Mouse (Mus musculus): ENCODE results near the gene Klf7. TPM values are rescaled to one million over a fixed set of nuclear protein-coding genes. Genes with fewer than 3 reads are reported as not detected.

The Klf7 gene
- polyA plus RNA-seq, 1 experiment from 2014 or later, result 26.1 TPM

- H3K27me3 ChIP-seq (replicated peaks; ENCODE audit: control insufficient read depth, insufficient read depth, low read length), result no peaks in the 10 kb centered on the region
- DNase-seq (ENCODE audit: low spot score) (no peak), ATAC-seq (ENCODE audit: low read depth) (no peak)
- H3K4me3 ChIP-seq (ENCODE audit: low read depth, low read length), result no peak overlapping the region
- WGBS, result 81% methylated on average over 15 of the region's 15 CpGs
- H3K4me2 ChIP-seq (ENCODE audit: low read depth, low read length), result no peak overlapping the region
- H3K36me3 ChIP-seq (ENCODE audit: control insufficient read depth, insufficient read depth, low read length), result peaks cover 21% of the 10 kb centered on the region
- H3K9ac ChIP-seq (ENCODE audit: low read depth, low read length), result no peak overlapping the region
- H3K4me1 ChIP-seq (ENCODE audit: control insufficient read depth, insufficient read depth, low read length), result no peaks in the 10 kb centered on the region
- H3K9me3 ChIP-seq (ENCODE audit: control insufficient read depth, low read length), result no peaks in the 10 kb centered on the region
- no peak overlapping the region for H3K27ac ChIP-seq (replicated peaks; ENCODE audit: low read depth, low read length)
Observed at GRCm38 (mm10) chr1:64035087-64035791, 86.8 kb downstream of the Klf7 start.

- Histone ChIP-seq H3K9me3 (ENCODE audit: control insufficient read depth, low read length) (no peaks in the 10 kb centered on the region), H3K4me3 (ENCODE audit: low read depth, low read length) (no peak overlapping the region), H3K36me3 (ENCODE audit: control insufficient read depth, insufficient read depth, low read length) (peaks cover 20% of the 10 kb centered on the region; the same call in 1 of the 2 replicates), H3K4me1 (ENCODE audit: control insufficient read depth, insufficient read depth, low read length) (no peaks in the 10 kb centered on the region), H3K4me2 (ENCODE audit: low read depth, low read length) (no peak overlapping the region), H3K27me3 (replicated peaks; ENCODE audit: control insufficient read depth, insufficient read depth, low read length) (no peaks in the 10 kb centered on the region), H3K27ac (replicated peaks; ENCODE audit: low read depth, low read length) (no peak overlapping the region), H3K9ac (ENCODE audit: low read depth, low read length) (no peak overlapping the region)
- no peak for ATAC-seq (ENCODE audit: low read depth)
- WGBS, result 88% methylated on average over 9 of the region's 9 CpGs
- no peak for DNase-seq (ENCODE audit: low spot score)
Observed at GRCm38 (mm10) chr1:64032502-64033231, 89.4 kb downstream of the Klf7 start.

GRCm38 (mm10) chr1:64021986-64022385 is 100.1 kb downstream of the Klf7 start:
- Histone ChIP-seq H3K9ac (ENCODE audit: low read depth, low read length) (no peak overlapping the region), H3K27me3 (replicated peaks; ENCODE audit: control insufficient read depth, insufficient read depth, low read length) (no peaks in the 10 kb centered on the region), H3K4me2 (ENCODE audit: low read depth, low read length) (no peak overlapping the region), H3K4me1 (ENCODE audit: control insufficient read depth, insufficient read depth, low read length) (peaks cover 21% of the 10 kb centered on the region), H3K4me3 (ENCODE audit: low read depth, low read length) (no peak overlapping the region), H3K9me3 (ENCODE audit: control insufficient read depth, low read length) (no peaks in the 10 kb centered on the region), H3K27ac (replicated peaks; ENCODE audit: low read depth, low read length) (no peak overlapping the region), H3K36me3 (ENCODE audit: control insufficient read depth, insufficient read depth, low read length) (no peaks in the 10 kb centered on the region)
- ATAC-seq (ENCODE audit: low read depth) (no peak), DNase-seq (ENCODE audit: low spot score) (no peak)
- 90% methylated on average over 3 of the region's 3 CpGs for WGBS

- Histone ChIP-seq H3K9me3 (ENCODE audit: control insufficient read depth, low read length) (no peaks in the 10 kb centered on the region), H3K9ac (ENCODE audit: low read depth, low read length) (no peak overlapping the region), H3K27ac (replicated peaks; ENCODE audit: low read depth, low read length) (no peak overlapping the region; the same call in 1 of the 2 replicates), H3K36me3 (ENCODE audit: control insufficient read depth, insufficient read depth, low read length) (no peaks in the 10 kb centered on the region), H3K4me3 (ENCODE audit: low read depth, low read length) (peak overlapping the region; percentile 15; the same call in 1 of the 2 replicates), H3K27me3 (replicated peaks; ENCODE audit: control insufficient read depth, insufficient read depth, low read length) (no peaks in the 10 kb centered on the region), H3K4me1 (ENCODE audit: control insufficient read depth, insufficient read depth, low read length) (peaks cover 21% of the 10 kb centered on the region), H3K4me2 (ENCODE audit: low read depth, low read length) (peak overlapping the region; percentile 49)
- WGBS, result 21% methylated on average over 18 of the region's 19 CpGs
- DNase-seq (ENCODE audit: low spot score) (peak; percentile 61), ATAC-seq (ENCODE audit: low read depth) (peak; percentile 76)
Observed at GRCm38 (mm10) chr1:64020672-64021635, 101.1 kb downstream of the Klf7 start.

- ATAC-seq (ENCODE audit: low read depth) (no peak), DNase-seq (ENCODE audit: low spot score) (no peak)
- no peaks in the 10 kb centered on the region for H3K9me3 ChIP-seq (ENCODE audit: control insufficient read depth, low read length)
- H3K4me1 ChIP-seq (ENCODE audit: control insufficient read depth, insufficient read depth, low read length), result peaks cover 21% of the 10 kb centered on the region
- WGBS, result 44% methylated on average over 6 of the region's 6 CpGs
- H3K9ac ChIP-seq (ENCODE audit: low read depth, low read length), result no peak overlapping the region
- H3K27ac ChIP-seq (replicated peaks; ENCODE audit: low read depth, low read length), result no peak overlapping the region
- H3K4me2 ChIP-seq (ENCODE audit: low read depth, low read length), result peak overlapping the region; percentile 27; the same call in 1 of the 2 replicates
- H3K4me3 ChIP-seq (ENCODE audit: low read depth, low read length), result no peak overlapping the region
- no peaks in the 10 kb centered on the region for H3K27me3 ChIP-seq (replicated peaks; ENCODE audit: control insufficient read depth, insufficient read depth, low read length)
- no peaks in the 10 kb centered on the region for H3K36me3 ChIP-seq (ENCODE audit: control insufficient read depth, insufficient read depth, low read length)
Observed at GRCm38 (mm10) chr1:64019127-64019635, 102.9 kb downstream of the Klf7 start.

GRCm38 (mm10) chr1:64018466-64019077 is 103.5 kb downstream of the Klf7 start:
- 41% methylated on average over 16 of the region's 16 CpGs for WGBS
- H3K36me3 ChIP-seq (ENCODE audit: control insufficient read depth, insufficient read depth, low read length), result no peaks in the 10 kb centered on the region
- peaks cover 21% of the 10 kb centered on the region for H3K4me1 ChIP-seq (ENCODE audit: control insufficient read depth, insufficient read depth, low read length)
- H3K4me2 ChIP-seq (ENCODE audit: low read depth, low read length), result peak overlapping the region; percentile 27; the same call in 1 of the 2 replicates
- H3K27ac ChIP-seq (replicated peaks; ENCODE audit: low read depth, low read length), result no peak overlapping the region; the same call in 1 of the 2 replicates
- 0 out of 2 replicates have a peak overlapping the region, but pooled peaks have one; percentile 22 for H3K9ac ChIP-seq (ENCODE audit: low read depth, low read length)
- H3K4me3 ChIP-seq (ENCODE audit: low read depth, low read length), result no peak overlapping the region
- no peaks in the 10 kb centered on the region for H3K9me3 ChIP-seq (ENCODE audit: control insufficient read depth, low read length)
- ATAC-seq (ENCODE audit: low read depth) (no peak), DNase-seq (ENCODE audit: low spot score) (peak; percentile 41)
- no peaks in the 10 kb centered on the region for H3K27me3 ChIP-seq (replicated peaks; ENCODE audit: control insufficient read depth, insufficient read depth, low read length)

GRCm38 (mm10) chr1:64014091-64014490 is 108.0 kb downstream of the Klf7 start:
- no peaks in the 10 kb centered on the region for H3K36me3 ChIP-seq (ENCODE audit: control insufficient read depth, insufficient read depth, low read length)
- H3K9ac ChIP-seq (ENCODE audit: low read depth, low read length), result no peak overlapping the region
- H3K27ac ChIP-seq (replicated peaks; ENCODE audit: low read depth, low read length), result no peak overlapping the region
- ATAC-seq (ENCODE audit: low read depth) (no peak), DNase-seq (ENCODE audit: low spot score) (peak; percentile 37)
- no peak overlapping the region for H3K4me3 ChIP-seq (ENCODE audit: low read depth, low read length)
- H3K4me2 ChIP-seq (ENCODE audit: low read depth, low read length), result no peak overlapping the region
- no peaks in the 10 kb centered on the region for H3K9me3 ChIP-seq (ENCODE audit: control insufficient read depth, low read length)
- H3K4me1 ChIP-seq (ENCODE audit: control insufficient read depth, insufficient read depth, low read length), result peaks cover 7% of the 10 kb centered on the region
- 58% methylated on average over 1 of the region's 1 CpGs for WGBS
- H3K27me3 ChIP-seq (replicated peaks; ENCODE audit: control insufficient read depth, insufficient read depth, low read length), result no peaks in the 10 kb centered on the region

GRCm38 (mm10) chr1:64008994-64009393 is 113.1 kb downstream of the Klf7 start:
- Histone ChIP-seq H3K36me3 (ENCODE audit: control insufficient read depth, insufficient read depth, low read length) (no peaks in the 10 kb centered on the region), H3K4me1 (ENCODE audit: control insufficient read depth, insufficient read depth, low read length) (no peaks in the 10 kb centered on the region), H3K27ac (replicated peaks; ENCODE audit: low read depth, low read length) (no peak overlapping the region), H3K4me3 (ENCODE audit: low read depth, low read length) (no peak overlapping the region), H3K27me3 (replicated peaks; ENCODE audit: control insufficient read depth, insufficient read depth, low read length) (no peaks in the 10 kb centered on the region), H3K9me3 (ENCODE audit: control insufficient read depth, low read length) (no peaks in the 10 kb centered on the region), H3K9ac (ENCODE audit: low read depth, low read length) (no peak overlapping the region), H3K4me2 (ENCODE audit: low read depth, low read length) (no peak overlapping the region)
- ATAC-seq (ENCODE audit: low read depth) (no peak), DNase-seq (ENCODE audit: low spot score) (no peak)
- WGBS, result 33% methylated on average over 2 of the region's 2 CpGs
